Mouse (Mus musculus) thymus, adult 2 months (tissue): ENCODE results near the gene Slmap. TPM values are rescaled to one million over a fixed set of nuclear protein-coding genes. Genes with fewer than 3 reads are reported as not detected.
"Not testable (repeated sequence)": the region's sequence is repeated elsewhere in the genome, so short reads cannot be mapped to it uniquely, and the experiment has no call there.

Experiments
- DNase-seq: peaks from one replicate; pipeline ENCODE4 v3.0.0; 2021
- H3K27ac ChIP-seq: fragments of 200-500 bp; 2 replicates; pipeline ENCODE4 v1.5.1; 2012; ENCODE audit warnings: low read length, control low read depth; ENCODE audit not compliant: control insufficient read depth, insufficient read depth
- H3K27me3 ChIP-seq: fragments of 200-500 bp; 2 replicates; pipeline ENCODE4 v1.6.1; 2012; ENCODE audit warnings: mild to moderate bottlenecking, low read length, moderate library complexity, mixed read lengths; ENCODE audit not compliant: control insufficient read depth, insufficient read depth
- H3K36me3 ChIP-seq: fragments of 200-500 bp; 2 replicates; pipeline ENCODE4 v1.6.1; 2012; ENCODE audit warnings: mild to moderate bottlenecking, low read length, moderate library complexity; ENCODE audit not compliant: control insufficient read depth, insufficient read depth
- H3K4me1 ChIP-seq: fragments of 200-500 bp; replicated peaks from 2 replicates; pipeline ENCODE4 v1.6.1; 2012; ENCODE audit warnings: low read length; ENCODE audit not compliant: control insufficient read depth, insufficient read depth
- H3K4me3 ChIP-seq: fragments of 200-500 bp; 2 replicates; pipeline ENCODE4 v1.5.1; 2012; ENCODE audit warnings: mild to moderate bottlenecking, low read length, control low read depth, moderate library complexity; ENCODE audit not compliant: control insufficient read depth, insufficient read depth
- CTCF ChIP-seq: fragments of 200-500 bp; IDR thresholded peaks from 2 replicates; pipeline ENCODE4 v1.5.1; 2012; ENCODE audit warnings: mild to moderate bottlenecking, control low read depth, low read length, moderate library complexity, borderline replicate concordance; ENCODE audit not compliant: control insufficient read depth, poor library complexity, insufficient read depth; ENCODE audit errors: extremely low read depth
- POLR2A ChIP-seq: fragments of 200-500 bp; IDR thresholded peaks from 2 replicates; pipeline ENCODE4 v1.6.1; 2012; ENCODE audit warnings: mild to moderate bottlenecking, low read length, control low read depth, moderate library complexity; ENCODE audit not compliant: control insufficient read depth, poor library complexity, insufficient read depth; ENCODE audit errors: extremely low read depth
- WGBS: fragments of 180-500 bp; shearing (Covaris S2); methylation state at CpG from one replicate; pipeline ENCODE4 v1.1.7; 2018; 5-methylcytosine and 5-hydroxymethylcytosine counted together
- polyA plus RNA-seq: library from polyadenylated mRNA; depleted of rRNA; stranded (reverse); fragments of >200 nt; gene quantifications from 2 replicates; pipeline ENCODE4 v1.2.3, GENCODE M21; 2012; rRNA removed

Gene Slmap
- polyA plus RNA-seq, 1 experiment, result 20.9 TPM

DNA sequence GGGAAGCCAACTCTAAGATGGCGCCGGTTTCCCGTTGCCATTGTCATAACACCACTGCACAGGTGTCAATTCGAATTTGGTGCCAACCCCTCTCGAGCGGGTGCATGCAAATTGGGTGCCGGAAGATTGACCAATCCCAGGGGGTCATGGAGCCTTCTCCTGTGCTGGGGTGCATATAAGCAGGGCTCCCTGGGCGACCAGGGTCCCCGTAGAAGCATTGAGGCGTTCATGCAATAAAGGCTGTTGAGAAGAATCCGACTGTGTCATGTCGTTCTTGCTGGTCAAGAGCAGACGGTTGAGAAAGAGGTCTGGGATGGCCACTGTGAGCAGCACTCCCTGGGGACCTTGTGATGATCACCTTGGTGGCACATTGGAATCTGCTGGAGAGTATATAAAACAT lies 142.9 kb downstream of the Slmap start:
- DNase-seq, result no peak
- TF ChIP-seq CTCF (no peak), POLR2A (no peak)
- H3K36me3 ChIP-seq, result no peaks in the 10 kb centered on the region
- 94% methylated on average over 13 of the region's 13 CpGs for WGBS
- no peaks in the 10 kb centered on the region for H3K4me1 ChIP-seq
- H3K27me3 ChIP-seq, result no peaks in the 10 kb centered on the region
- no peak overlapping the region for H3K4me3 ChIP-seq
- H3K27ac ChIP-seq, result no peak overlapping the region

DNA sequence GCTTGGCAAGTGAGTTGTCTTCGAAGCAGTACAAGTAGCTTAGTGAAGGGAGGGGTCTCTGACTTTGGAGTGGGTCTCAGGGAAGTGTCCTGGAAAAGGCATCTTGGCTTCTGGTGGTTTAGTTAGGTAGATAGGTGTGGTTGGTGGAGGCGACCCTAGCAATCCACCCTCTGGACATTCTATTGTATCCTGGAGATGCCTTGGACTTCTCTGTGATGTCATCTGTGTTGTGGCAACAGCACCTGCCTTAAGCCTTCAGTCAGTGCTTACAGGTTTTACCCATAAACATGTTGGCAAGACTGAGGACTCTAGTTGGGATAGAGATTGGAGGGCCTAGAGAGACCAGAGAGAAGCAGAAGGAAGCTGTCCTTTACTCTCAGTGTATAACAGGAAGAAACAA lies 145.8 kb downstream of the Slmap start:
- not testable (repeated sequence) for H3K27me3 ChIP-seq, H3K36me3 ChIP-seq, H3K27ac ChIP-seq, DNase-seq, H3K4me3 ChIP-seq, H3K4me1 ChIP-seq
- 97% methylated on average over 2 of the region's 2 CpGs for WGBS

- 91% methylated on average over 5 of the region's 5 CpGs for WGBS
- not testable (repeated sequence) for DNase-seq, H3K36me3 ChIP-seq, H3K4me1 ChIP-seq, H3K4me3 ChIP-seq, H3K27me3 ChIP-seq, H3K27ac ChIP-seq
These were observed 147.7 kb downstream of the Slmap start for GRCm38 (mm10) chr14:26386999-26387398.

GRCm38 (mm10) chr14:26385659-26386058 lies 149.1 kb downstream of the Slmap start:
- not testable (repeated sequence) for H3K4me3 ChIP-seq, H3K4me1 ChIP-seq, DNase-seq, H3K36me3 ChIP-seq, H3K27ac ChIP-seq, H3K27me3 ChIP-seq
- 95% methylated on average over 2 of the region's 2 CpGs for WGBS

DNA sequence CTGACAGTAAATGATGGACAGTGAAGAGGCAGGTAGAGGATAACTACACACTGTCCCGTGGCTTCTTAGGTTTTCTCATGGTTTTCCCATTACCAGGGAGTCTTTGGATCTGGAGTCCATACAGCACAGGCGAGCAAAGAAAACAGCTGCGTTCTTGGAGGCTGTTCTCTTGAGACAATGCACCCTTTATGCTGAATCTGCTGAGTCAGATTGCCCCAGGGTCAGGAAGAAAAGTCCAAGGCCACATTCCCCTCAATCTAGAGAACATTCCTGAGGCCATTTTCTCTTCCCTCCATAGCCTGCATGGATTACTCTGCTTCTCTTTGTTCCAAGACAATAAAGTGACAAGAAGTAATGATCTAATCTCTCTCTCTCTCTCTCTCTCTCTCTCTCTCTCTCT lies 155.7 kb downstream of the Slmap start:
- Histone ChIP-seq H3K27ac (no peak overlapping the region), H3K27me3 (no peaks in the 10 kb centered on the region), H3K4me1 (no peaks in the 10 kb centered on the region), H3K36me3 (no peaks in the 10 kb centered on the region), H3K4me3 (no peak overlapping the region)
- TF ChIP-seq POLR2A (no peak), CTCF (no peak)
- WGBS, result 78% methylated on average over 3 of the region's 3 CpGs
- no peak for DNase-seq

- Histone ChIP-seq H3K27ac (no peak overlapping the region), H3K36me3 (no peaks in the 10 kb centered on the region), H3K4me1 (no peaks in the 10 kb centered on the region), H3K4me3 (no peak overlapping the region), H3K27me3 (no peaks in the 10 kb centered on the region)
- TF ChIP-seq POLR2A (no peak), CTCF (no peak)
- peak; percentile 68 for DNase-seq
- 10% methylated on average over 2 of the region's 2 CpGs for WGBS
These were observed 158.1 kb downstream of the Slmap start for GRCm38 (mm10) chr14:26376652-26377051.

Other genes starting within 250 kb of the Slmap start
- gene Dennd6a, start 38.9 kb upstream of the Slmap start, polyA plus RNA-seq, result 17.1 and 19.7 TPM in 2 replicates
- gene Arf4, start 103.1 kb upstream of the Slmap start, polyA plus RNA-seq, result 134 and 160 TPM in 2 replicates
- 13.0 and 14.3 TPM in 2 replicates for gene Pde12, start 135.0 kb upstream of the Slmap start, polyA plus RNA-seq
- gene Dnah12, start 158.3 kb upstream of the Slmap start, polyA plus RNA-seq, result 0.01 and 0.03 TPM in 2 replicates